Mouse (Mus musculus): ENCODE data around the gene Zbtb11. TPM values are rescaled to one million over a fixed set of nuclear protein-coding genes. Genes with fewer than 3 reads are reported as not detected.
A peak's percentile ranks its signal among the peaks of the same experiment; 100 is the strongest.

The Zbtb11 gene
- total RNA-seq, 2 experiments from 2014 or later = 8.8 to 10.4 TPM

- no peak for DNase-seq
Observed at GRCm38 (mm10) chr16:55970416-55970815, 3.3 kb upstream of the Zbtb11 start.

DNA sequence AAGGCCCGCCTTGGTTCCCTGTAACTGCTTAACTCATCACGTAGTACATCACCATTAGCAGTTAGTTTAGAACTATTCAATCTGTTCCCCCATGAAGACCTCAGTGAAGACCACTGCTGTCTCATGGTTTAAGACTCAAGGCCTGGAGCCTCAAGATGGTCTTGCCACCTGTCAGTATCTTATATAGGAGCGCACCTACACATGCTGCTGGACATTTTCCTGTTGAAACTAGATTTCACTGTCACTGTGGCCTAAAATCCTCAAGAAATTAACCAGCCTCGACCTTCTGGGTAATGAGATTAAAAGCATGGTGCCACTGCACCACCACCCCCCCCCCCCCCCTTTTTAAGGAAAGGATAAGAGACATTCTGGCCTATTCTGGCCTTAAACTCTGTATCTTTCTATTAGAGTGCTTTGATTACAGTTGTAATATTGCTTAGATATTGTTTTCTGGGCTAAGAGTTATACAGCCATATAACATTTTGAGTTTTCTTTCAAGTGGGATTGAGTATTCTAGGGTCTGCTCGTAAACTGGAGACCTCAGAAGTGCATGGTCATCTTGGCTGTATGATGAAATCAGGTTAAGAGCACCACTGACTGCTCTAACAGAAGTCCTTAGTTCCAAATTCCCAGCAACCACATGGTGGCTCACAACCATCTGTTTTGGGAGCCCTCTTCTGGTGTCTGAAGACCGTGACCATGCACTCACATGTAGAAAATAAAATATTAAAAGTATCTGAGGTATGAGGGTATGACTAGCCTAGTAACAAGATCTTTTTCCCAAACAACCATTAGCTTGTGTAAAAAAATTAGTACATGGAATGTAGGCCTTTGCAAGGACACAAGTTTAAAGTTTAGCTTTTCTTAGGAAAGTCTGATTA, 1.7 kb upstream of the Zbtb11 start:
- DNase-seq = no peak

- DNase-seq = no peak
Observed at GRCm38 (mm10) chr16:55972626-55973201, 969 bp upstream of the Zbtb11 start.

- peak; percentile 95 for DNase-seq
Observed at GRCm38 (mm10) chr16:55974256-55974902, 696 bp downstream of the Zbtb11 start.

DNA sequence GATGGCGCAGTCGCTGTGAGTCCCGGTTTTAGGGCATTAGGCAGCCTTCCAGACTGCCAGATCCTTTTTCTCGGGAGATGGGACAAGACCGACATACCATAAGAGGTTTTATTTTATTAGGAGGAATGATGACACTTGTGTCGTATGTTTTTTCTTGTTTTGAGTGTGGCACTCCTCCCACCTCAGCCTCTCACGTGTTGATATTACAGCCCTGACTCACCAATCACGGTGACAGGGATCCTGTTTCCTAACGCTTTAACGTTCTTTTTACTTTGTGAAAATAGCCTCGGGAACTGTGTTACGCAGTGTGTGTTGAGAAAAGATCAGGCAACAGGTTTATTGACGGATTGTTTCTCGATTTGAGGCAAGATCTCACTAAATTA, 1.2 kb downstream of the Zbtb11 start:
- no peak for DNase-seq

- no peak for DNase-seq
Observed at GRCm38 (mm10) chr16:55986001-55986400, 12.3 kb downstream of the Zbtb11 start.

GRCm38 (mm10) chr16:55990311-55990710, 16.6 kb downstream of the Zbtb11 start:
- no peak for DNase-seq

- no peak for DNase-seq
Observed at GRCm38 (mm10) chr16:55994235-55994634, 20.6 kb downstream of the Zbtb11 start.

- DNase-seq = no peak
Observed at GRCm38 (mm10) chr16:56006798-56007197, 33.1 kb downstream of the Zbtb11 start.

DNA sequence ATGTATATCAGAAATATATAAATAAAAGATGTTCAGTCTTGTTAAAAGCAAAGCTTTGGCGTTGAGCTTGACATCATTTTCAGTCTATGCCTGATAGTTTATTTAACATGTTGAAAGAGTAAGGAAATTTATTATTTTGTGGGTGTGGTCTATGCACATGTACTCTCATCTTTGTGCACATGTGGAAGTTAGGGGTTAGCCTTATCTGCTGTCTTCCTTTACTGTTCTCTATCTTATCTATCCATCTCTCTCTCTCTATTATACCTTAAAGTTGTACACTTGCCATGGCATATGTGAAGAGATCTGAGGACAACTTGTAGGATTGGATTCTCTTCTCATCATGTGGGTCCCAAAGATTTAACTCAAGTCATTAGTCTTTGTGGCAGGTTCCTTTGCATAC, 35.2 kb downstream of the Zbtb11 start:
- DNase-seq = no peak

DNA sequence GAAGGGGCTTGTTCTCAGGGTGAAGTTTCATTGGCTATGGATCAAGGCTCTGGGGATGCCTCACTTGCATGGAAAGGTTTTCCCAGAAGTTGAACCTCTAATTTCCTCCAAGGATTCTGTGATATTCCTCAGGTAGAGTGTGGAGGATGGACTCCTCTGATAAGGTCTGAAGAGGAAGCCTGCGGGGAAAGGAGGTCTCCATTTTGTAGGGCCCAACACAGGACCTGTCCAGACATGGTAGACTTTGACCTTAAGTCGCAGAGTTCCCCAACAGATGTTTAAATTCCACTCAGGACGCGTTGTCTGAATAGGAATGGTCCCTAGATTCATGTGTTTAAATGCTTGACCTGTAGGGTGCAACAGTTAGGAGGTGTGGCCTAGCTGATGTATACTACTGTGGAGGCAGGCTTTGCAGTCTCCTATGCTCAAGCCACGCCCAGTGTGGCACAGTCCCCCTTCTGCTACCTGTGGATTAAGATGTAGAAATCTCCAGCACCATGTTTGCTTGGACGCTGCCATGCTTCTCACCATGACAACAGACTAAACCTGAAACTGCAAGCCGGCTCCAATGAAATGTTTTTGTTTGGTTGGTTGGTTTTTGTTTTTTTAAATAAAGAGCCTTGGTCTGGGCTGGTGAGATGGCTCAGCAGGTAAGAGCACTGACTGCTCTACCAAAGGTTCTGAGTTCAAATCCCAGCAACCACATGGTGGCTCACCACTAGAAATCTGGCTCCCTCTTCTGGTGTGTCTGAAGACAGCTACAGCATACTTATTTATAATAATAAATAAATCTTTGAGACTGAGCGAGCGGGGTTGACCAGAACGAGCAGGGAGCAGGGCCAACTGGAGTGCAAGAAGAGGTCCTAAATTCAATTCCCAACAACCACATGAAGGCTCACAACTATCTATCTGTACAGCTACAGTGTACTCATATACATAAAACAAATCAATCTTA, 39.4 kb downstream of the Zbtb11 start:
- no peak for DNase-seq

- DNase-seq = no peak
Observed at GRCm38 (mm10) chr16:56014076-56014475, 40.4 kb downstream of the Zbtb11 start.

GRCm38 (mm10) chr16:56019660-56020059, 46.0 kb downstream of the Zbtb11 start:
- DNase-seq = no peak

GRCm38 (mm10) chr16:56027854-56028629, 54.4 kb downstream of the Zbtb11 start:
- DNase-seq = no peak

GRCm38 (mm10) chr16:56028722-56029551, 55.3 kb downstream of the Zbtb11 start:
- no peak for DNase-seq

DNA sequence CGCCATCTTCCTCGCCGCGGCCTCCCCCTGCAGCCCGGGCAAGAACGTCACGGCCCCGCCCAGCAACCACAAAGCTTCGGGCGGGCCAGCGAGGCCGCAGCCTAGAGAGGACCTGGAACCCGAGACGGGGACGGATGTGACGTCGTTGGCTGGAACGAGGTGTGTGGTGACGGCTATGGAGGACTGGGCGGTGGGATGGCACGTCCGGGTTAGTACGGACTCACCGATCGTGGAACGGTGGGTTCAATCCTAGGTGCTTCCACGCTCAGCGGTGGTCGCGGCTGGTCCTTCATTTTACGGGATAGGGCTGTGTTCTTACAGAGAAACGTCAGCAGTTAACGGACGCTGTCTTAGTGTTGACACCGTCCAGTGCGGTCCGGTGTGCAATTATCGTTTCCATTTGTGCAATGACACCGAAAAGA, 56.0 kb downstream of the Zbtb11 start, which contains the start of gene Pcnp:
Gene Pcnp (minus strand): TSS at position 79 of the 422 bp plus-strand sequence.
- DNase-seq = peak; percentile 98

DNA sequence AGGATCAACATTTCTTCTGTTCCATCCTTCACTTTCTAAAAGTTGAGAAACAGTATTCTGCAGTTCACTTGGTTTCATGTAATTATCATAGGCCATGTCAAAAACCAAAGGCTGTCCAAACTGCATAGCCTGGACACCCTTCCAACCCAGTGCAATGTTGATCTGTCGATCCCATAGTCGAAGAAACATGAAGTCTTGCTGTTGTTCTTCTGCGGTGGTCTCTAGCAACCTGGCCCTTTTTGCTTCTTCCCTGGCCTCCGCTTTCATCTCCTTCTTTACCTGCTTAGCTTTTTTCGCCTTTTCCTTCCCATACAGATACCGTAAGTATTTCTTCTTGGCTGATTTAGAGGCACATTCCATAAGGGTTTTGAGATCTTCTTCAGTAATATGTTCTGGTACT, 60.9 kb downstream of the Zbtb11 start:
- no peak for DNase-seq

DNA sequence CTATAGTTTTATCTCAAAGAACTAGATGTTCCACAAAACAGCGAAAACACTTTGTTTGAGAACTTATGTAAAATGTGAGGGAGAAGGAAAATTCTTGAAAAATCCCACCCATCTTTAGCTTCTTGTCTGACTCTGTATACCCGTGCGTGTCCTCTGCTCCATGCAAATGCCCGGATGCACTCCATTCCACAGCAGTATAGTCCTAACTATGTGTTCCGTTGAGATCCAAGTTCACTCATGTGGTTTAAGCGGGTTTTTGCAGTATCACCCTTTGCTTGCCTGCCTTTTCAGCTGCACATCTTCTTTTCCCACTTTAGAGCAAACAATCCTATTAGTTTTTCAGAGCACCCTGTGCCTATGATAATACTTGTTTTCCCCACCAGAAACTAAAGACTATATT, 62.8 kb downstream of the Zbtb11 start:
- no peak for DNase-seq

- peak; percentile 96 for DNase-seq
Observed at GRCm38 (mm10) chr16:56037138-56038010, 63.7 kb downstream of the Zbtb11 start, which contains the start of gene Trmt10c. TSS of gene Trmt10c (minus strand) at chr16:56037819.

Measured in heart, postnatal 4 days (tissue).